Mouse (Mus musculus) left cerebral cortex, adult 11 months (tissue): ENCODE measurements at regions not wholly inside any gene's neighbourhood (a gene's known extent, or its start where the extent isn't known, plus 50 kb on each side); places are given as distances from the start of the nearest gene placed in this dataset.

Experiments
- DNase-seq: peaks from one replicate; pipeline ENCODE4 v3.0.0; 2022; ENCODE audit warnings: low spot score

DNA sequence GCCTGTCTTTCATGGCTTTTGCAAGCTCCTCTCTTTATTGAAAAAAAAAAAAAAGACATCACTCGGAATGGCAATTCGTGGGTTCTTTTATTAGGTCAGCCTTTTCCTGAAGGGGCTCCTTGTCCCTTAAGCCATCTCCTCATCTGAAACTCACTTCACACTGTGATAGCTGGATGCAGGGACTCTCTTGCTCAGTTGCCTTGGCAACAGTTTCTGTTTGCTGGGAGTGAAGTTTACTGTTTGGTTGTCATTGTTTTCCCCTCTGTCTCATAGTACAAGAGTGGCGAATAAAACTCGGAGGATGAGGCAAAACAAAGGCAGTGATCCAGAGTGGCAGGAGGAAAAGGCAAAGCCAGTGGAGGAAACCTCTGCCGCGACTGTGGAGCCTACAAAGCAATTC, 194.6 kb downstream of the Brinp2 start:
- no peak for DNase-seq

DNA sequence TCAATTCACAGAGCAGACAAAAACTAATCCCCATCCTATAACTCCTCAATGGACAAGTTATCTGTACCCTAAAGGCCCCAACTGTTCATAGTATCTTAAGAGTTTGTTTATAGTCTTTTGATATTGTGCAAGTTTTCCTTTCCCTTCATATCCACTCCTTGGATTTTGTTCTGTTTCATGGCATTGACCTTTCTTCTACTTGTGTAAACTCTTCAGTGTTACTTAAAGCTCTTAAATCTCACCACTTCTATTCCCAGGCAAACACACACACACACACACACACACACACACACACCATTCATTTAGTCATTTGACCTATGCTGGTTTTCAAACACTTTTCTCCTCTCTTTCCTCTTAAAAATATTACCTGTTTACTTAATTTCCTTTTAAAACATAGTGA, 192.7 kb downstream of the Brinp2 start:
- no peak for DNase-seq

GRCm38 (mm10) chr1:158170006-158170405, 186.1 kb downstream of the Brinp2 start:
- no peak for DNase-seq

DNA sequence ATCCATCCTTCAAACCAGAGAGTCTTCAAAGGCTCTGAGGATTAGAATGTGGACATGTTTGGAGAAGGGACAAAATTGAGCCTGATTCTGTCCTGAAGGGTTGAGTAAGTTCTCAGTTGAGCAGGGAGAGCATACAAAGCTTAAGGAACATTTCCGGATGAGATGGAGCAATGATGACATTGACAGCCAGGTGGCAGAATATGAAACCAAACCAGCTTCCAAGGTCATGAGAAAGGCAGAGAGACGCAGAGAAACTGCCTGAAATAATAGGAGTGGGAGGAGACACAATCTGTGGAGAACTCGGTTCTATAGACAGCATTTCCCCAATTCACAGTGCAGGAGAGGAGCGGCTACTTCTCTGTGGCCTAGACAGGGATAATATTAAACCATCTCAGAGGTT, 176.0 kb downstream of the Brinp2 start:
- DNase-seq: no peak

DNA sequence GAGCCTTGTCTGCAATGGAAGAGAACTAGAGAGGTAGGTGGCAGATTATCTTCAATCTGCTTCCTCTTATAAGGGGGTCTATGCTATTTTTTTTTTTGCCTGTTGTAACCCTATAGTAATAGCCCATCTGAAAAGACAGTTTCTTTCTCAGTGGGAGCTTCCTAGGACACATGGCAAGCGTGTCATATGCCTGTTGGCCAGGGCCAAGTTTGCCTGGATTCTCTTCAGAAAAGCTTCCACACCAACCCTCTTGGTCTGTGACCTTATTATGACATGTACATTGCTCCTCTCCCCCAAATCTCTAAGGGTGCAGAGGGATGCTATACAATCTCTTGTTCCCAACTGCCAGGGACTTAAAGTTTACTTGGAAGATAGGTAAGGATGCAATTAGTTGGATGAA, 174.8 kb downstream of the Brinp2 start:
- no peak for DNase-seq

- no peak for DNase-seq
Observed at GRCm38 (mm10) chr1:158187651-158188050, 168.5 kb downstream of the Brinp2 start.

- DNase-seq: peak; percentile 44
Observed at GRCm38 (mm10) chr1:158192841-158193551, 163.1 kb downstream of the Brinp2 start.

- no peak for DNase-seq
Observed at GRCm38 (mm10) chr1:158193968-158194565, 162.1 kb downstream of the Brinp2 start.
